Mouse (Mus musculus) erythroblast, embryonic 14.5 days (primary cell): ENCODE measurements around the gene Rpl22.

ENCODE experiments used
- GATA1 ChIP-seq: IDR thresholded peaks from 2 replicates; pipeline ENCODE4 v1.6.1; 2012; ENCODE audit warnings: low read length, inconsistent platforms, mixed read lengths
- TAL1 ChIP-seq: IDR thresholded peaks from 3 replicates; pipeline ENCODE4 v1.6.1; 2012; ENCODE audit warnings: low read length, inconsistent platforms, mixed read lengths

DNA sequence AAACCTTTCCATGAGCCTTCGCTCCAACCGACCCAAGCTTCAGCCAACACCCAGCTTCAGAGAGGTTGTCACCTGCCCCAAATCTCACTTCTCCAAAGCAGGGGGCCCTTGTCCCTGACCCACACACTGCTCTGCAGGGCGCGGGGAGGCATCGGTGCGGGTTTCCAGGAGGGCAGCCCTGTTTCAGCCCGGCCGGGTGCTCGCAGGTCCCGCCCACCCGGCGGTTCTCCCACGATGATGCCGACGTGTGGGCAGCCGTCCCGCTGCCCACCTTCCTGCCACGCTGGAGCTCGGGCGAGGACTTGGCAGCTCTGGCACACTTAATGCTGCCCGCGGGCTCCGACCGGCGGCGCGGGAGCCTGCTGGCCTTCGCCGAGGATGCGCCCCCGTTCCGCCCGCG, 42.8 kb upstream of the Rpl22 start:
- TF ChIP-seq GATA1: no peak
- no peak for TF ChIP-seq TAL1
